Mouse (Mus musculus): ENCODE measurements at regions not wholly inside any gene's neighbourhood (a gene's known extent, or its start where the extent isn't known, plus 50 kb on each side); places are given as distances from the start of the nearest gene placed in this dataset.

DNA sequence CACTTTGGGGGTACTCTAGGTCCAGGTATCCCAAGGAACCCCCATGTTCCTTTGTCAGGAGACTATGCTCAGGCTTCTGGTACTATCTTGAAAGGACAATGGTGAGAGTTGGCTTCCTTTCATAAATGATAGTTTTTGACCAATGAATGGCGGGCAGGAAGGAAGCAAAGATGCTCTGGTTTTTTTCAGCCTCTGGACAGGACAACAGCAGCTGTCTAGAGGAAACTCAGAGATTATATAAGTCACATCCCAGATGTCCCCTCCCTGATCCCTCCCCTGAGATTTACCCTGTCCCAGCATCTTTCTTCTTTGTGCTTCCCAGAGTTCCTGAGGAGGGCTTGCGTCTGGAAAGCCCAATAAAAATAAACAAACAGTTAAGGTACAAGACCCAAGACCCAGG lies 282.7 kb downstream of the Cd83 start:
- TF ChIP-seq CTCF (IDR thresholded peaks at IDR 0.05; ENCODE audit: control insufficient read depth, insufficient read depth, insufficient read length): no peak
- TF ChIP-seq MYOD1 (IDR thresholded peaks at IDR 0.05; ENCODE audit: control insufficient read depth, insufficient read length, low read depth): no peak
- TF ChIP-seq USF1 (IDR thresholded peaks at IDR 0.05; ENCODE audit: low read depth): no peak
- no peak for TF ChIP-seq CEBPB (IDR thresholded peaks at IDR 0.05; ENCODE audit: low read depth)

Data from C2C12 (cell line).